Mouse (Mus musculus) liver, embryonic 11.5 days (tissue): ENCODE results near the gene Bcam. TPM values are rescaled to one million over a fixed set of nuclear protein-coding genes. Genes with fewer than 3 reads are reported as not detected.

ENCODE experiments used
- ATAC-seq: fragments of 200-750 bp; cut with Nextera tagmentation; replicated peaks from 2 replicates; pipeline ENCODE4 v1.8.0; 2017; ENCODE audit warnings: moderate number of reproducible peaks, mild to moderate bottlenecking, moderate TSS enrichment, moderate library complexity; ENCODE audit not compliant: low FRiP score
- DNase-seq: peaks from one replicate; pipeline ENCODE4 v3.0.0-alpha.2; 2017; ENCODE audit warnings: low spot score
- H3K27ac ChIP-seq: fragments of 300-500 bp; sonication (generic); 2 replicates; pipeline ENCODE4 v1.5.1; 2014; ENCODE audit warnings: mild to moderate bottlenecking, low read depth, low read length, control low read depth
- H3K27me3 ChIP-seq: fragments of 300-500 bp; sonication (generic); replicated peaks from 2 replicates; pipeline ENCODE4 v1.6.1; 2014; ENCODE audit warnings: low read length, mixed read lengths; ENCODE audit not compliant: control insufficient read depth, insufficient read depth
- H3K36me3 ChIP-seq: fragments of 300-500 bp; sonication (generic); 2 replicates; pipeline ENCODE4 v1.6.1; 2014; ENCODE audit warnings: mild to moderate bottlenecking, low read length, moderate library complexity, mixed read lengths; ENCODE audit not compliant: control insufficient read depth, insufficient read depth
- H3K4me1 ChIP-seq: fragments of 300-500 bp; sonication (generic); replicated peaks from 2 replicates; pipeline ENCODE4 v1.6.1; 2014; ENCODE audit warnings: low read length, mixed read lengths; ENCODE audit not compliant: control insufficient read depth, insufficient read depth
- H3K4me2 ChIP-seq: fragments of 300-500 bp; sonication (generic); 2 replicates; pipeline ENCODE4 v1.6.1; 2014; ENCODE audit warnings: mild to moderate bottlenecking, control low read depth, moderate library complexity
- H3K4me3 ChIP-seq: fragments of 300-500 bp; sonication (generic); 2 replicates; pipeline ENCODE4 v1.5.1; 2014; ENCODE audit warnings: low read depth, low read length, control low read depth
- H3K9ac ChIP-seq: fragments of 300-500 bp; sonication (generic); 2 replicates; pipeline ENCODE4 v1.6.1; 2014; ENCODE audit warnings: low read depth, low read length, control low read depth
- H3K9me3 ChIP-seq: fragments of 300-500 bp; sonication (generic); 2 replicates; pipeline ENCODE4 v1.6.1; 2016; ENCODE audit warnings: low read length, inconsistent platforms, mixed read lengths; ENCODE audit not compliant: control insufficient read depth
- WGBS: fragments of 180-500 bp; shearing (Covaris S2); extraction: QIAGEN DNeasy Blood & Tissue Kit; methylation state at CpG from one replicate; pipeline ENCODE4 v1.1.7; 2014; 5-methylcytosine and 5-hydroxymethylcytosine counted together
- polyA plus RNA-seq: library from polyadenylated mRNA; unstranded; fragments of >200 nt; fragmentation: Nextera tagmentation; extraction: Ambion mirVana; gene quantifications from 2 replicates; pipeline ENCODE4 v1.2.1, GENCODE M21; 2014

Gene Bcam
- polyA plus RNA-seq, 1 experiment from 2014 or later, result 21.8 TPM

DNA sequence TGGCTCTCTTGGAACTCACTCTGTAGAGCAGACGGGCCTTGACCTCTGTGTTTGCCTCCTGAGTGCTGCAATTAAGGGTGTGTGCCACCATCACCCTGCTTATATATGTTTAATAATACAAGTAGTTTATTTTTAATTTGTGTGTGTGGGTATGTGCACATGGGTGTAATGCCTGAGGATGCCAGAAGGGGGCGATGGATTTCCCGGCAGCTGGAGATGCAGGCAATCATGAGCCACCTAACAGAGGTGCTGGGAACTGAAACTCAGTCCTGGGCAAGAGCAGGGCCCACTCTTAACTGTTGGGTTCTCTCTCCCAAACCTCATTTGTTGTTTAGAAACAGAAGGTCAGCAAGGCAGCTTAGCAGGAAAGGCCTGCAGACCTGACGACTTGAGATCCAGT, 9.1 kb upstream of the Bcam start:
- no peak for ATAC-seq
- Histone ChIP-seq H3K4me1 (no peaks in the 10 kb centered on the region), H3K9ac (no peak overlapping the region), H3K27me3 (no peaks in the 10 kb centered on the region), H3K4me3 (no peak overlapping the region), H3K9me3 (no peaks in the 10 kb centered on the region), H3K4me2 (no peak overlapping the region), H3K36me3 (no peaks in the 10 kb centered on the region; the same call in 1 of the 2 replicates), H3K27ac (no peak overlapping the region)
- WGBS, result 69% methylated on average over 4 of the region's 4 CpGs
- no peak for DNase-seq

DNA sequence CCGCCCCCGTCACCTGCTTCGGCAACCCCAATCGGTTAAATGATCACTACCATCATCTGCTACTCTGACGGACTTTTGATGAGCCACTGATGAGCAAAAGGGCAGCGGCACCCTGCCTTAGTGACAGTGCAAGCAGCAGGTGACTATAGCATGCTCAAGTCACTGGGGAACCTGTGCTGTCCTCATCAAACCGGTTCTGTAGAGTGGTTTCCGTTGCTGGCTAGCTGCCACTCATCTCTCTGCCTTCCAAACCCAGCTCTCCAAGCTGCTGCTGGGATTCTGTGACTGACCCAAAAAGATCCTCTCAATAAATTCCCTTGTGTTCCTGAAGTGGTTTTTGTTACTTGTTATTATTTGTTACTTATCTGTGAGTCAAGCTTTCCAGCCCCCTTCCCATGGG, 7.8 kb upstream of the Bcam start:
- Histone ChIP-seq H3K4me2 (no peak overlapping the region), H3K9me3 (no peaks in the 10 kb centered on the region), H3K9ac (no peak overlapping the region), H3K4me1 (no peaks in the 10 kb centered on the region), H3K27me3 (no peaks in the 10 kb centered on the region), H3K36me3 (no peaks in the 10 kb centered on the region; the same call in 1 of the 2 replicates), H3K27ac (no peak overlapping the region), H3K4me3 (no peak overlapping the region)
- WGBS, result 78% methylated on average over 8 of the region's 8 CpGs
- ATAC-seq (no peak), DNase-seq (no peak)

DNA sequence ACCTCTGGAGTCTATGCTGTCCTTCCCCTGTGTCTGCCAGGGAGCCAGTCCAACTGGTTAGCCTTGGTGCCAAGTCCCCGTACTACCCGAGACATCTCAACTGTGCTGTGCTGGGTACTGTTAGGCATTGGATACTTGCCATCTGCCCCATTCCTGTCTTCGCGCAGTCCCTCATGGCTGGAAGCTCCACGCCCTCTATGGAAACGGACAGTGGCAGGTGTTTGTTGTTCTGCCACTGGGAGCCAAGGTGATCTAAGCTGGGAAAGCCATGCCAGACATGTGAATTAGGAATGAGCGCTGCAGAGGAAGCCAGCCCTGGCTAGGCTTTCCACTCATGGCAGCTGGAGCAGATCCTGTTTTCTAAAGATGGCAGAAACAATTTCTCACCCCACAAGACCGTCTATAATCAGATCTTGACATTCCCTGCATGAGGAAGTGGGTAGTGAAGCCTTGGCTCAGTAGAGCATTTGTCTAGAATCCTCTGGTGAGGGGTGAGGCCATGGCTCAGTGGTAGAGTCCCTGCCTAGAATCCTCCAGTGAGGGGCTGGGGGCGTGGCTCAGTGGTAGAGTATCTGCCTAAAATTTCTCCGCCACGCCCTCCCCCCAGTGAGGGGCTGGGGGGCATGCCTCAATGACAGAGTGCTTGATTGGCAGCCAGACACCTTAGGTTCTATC, 6.4 kb upstream of the Bcam start:
- Histone ChIP-seq H3K27me3 (peaks cover 1% of the 10 kb centered on the region), H3K27ac (no peak overlapping the region), H3K36me3 (no peaks in the 10 kb centered on the region; the same call in 1 of the 2 replicates), H3K9me3 (no peaks in the 10 kb centered on the region), H3K4me2 (no peak overlapping the region), H3K9ac (no peak overlapping the region), H3K4me1 (no peaks in the 10 kb centered on the region), H3K4me3 (no peak overlapping the region)
- 81% methylated on average over 11 of the region's 11 CpGs for WGBS
- ATAC-seq (no peak), DNase-seq (no peak)

DNA sequence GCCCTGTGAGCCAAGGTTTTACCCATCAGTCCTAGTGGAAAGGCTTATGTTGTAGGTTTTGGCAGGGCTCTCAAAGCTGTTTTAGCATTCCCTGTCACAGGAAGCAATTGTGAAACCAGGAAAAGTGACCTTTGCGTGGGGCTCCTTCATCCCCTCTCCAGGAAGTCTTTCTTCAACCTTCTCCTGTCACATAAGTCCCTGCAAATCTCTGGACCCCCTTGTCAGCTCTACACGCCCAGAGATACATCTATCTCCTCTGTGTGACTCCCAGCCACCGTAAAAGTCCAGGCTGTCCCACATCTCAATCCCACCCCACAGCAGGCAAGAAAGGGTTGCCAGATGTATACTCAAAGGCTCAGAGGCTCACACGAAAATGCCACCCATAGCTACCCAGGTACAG, 866 bp upstream of the Bcam start:
- H3K4me1 ChIP-seq, result peaks cover 14% of the 10 kb centered on the region
- H3K9ac ChIP-seq, result no peak overlapping the region
- H3K27me3 ChIP-seq, result peaks cover 34% of the 10 kb centered on the region
- DNase-seq (no peak), ATAC-seq (no peak)
- H3K36me3 ChIP-seq, result no peaks in the 10 kb centered on the region
- H3K4me3 ChIP-seq, result no peak overlapping the region
- H3K9me3 ChIP-seq, result no peaks in the 10 kb centered on the region
- H3K27ac ChIP-seq, result no peak overlapping the region
- WGBS, result 38% methylated on average over 4 of the region's 4 CpGs
- H3K4me2 ChIP-seq, result no peak overlapping the region

DNA sequence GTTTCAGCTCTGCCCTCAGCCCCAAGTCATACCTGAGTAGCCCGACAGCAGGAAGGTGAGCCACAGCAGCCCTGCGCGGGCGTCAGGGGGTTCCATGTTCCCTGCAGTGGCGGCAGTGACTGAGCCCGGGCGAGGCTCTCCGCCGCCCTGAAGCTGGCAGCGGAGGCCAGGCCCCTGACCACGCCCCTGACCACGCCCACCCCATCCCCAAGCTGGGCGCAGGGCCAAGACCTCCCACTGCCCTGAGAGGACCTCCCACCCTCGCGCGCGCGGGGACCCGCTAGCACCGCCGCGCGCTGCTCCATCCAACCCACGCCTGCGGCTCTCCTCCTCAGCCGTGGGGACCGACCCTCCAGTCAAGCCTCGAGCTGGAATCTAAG, 451 bp downstream of the Bcam start:
- Histone ChIP-seq H3K4me1 (peaks cover 14% of the 10 kb centered on the region), H3K27me3 (peaks cover 34% of the 10 kb centered on the region), H3K4me2 (peak overlapping the region; percentile 75), H3K9me3 (no peaks in the 10 kb centered on the region), H3K9ac (peak overlapping the region; percentile 49; the same call in 1 of the 2 replicates), H3K36me3 (no peaks in the 10 kb centered on the region), H3K27ac (no peak overlapping the region), H3K4me3 (peak overlapping the region; percentile 50)
- WGBS, result 1% methylated on average over 28 of the region's 28 CpGs
- DNase-seq (peak; percentile 86), ATAC-seq (peak; percentile 74)

DNA sequence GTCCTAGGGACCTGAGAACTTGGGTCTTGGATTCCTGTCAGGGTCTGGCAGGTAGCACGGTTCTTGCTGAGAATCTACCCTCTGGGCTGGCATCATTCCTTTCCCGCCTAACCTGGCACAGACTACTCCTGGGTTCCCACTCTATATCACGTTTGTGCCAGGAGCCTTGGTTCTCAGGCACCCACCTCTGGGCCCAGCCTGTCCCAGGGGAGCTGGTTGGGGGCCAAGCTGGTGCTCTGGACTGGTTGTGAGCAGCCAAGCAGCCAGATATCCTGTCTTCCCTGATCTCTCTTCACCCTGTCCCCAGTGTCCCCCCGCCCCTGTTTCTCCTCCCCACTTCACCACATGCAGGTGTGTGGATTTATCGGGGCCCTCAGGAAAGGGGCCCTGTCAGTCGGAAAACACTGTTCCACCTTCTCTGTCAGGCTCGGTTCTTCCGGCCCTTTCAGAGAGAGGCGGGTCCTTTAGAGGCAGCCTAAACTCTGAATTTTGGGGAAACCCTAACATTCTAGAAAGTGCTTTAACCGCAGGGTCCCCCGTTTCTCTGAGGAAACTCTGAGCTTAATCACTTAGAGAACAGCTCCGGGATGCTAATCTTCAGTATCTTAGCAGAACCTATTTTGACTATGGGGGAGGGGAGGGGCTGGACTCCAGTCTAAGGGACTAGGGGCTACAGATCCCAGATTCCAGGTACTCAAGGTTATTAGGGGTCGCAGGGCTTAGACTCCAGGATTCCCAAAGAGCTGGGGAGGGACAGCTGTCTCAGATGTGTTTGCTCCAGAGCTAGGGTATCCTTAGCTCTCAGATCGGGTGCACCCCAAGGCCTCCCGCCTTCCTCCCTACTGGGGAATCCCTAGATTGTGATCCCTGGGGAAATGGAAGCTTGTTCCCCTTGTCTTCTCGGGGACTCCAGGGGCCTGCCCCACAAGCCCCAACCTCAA, 1.1 kb downstream of the Bcam start:
- WGBS, result 11% methylated on average over 16 of the region's 16 CpGs

DNA sequence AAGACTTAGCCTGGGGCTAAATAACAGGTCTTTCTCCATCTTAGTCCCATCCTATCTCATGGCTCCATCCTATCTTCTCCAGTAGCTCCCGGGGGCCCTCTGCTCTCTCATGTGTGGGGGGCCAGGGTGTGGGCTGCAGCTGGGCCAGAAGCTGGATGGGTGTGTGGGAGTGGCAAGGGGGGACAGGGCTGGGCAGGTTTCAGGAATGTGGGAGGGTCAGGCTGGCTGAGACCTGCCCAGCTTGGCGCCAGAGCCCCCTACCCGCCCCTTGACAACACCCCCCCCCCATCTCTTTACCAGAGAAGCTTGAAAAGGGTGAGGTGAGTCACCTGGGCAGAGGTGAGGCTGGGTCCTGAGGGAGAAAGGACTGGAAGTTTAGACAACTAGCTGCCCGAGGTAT, 1.8 kb downstream of the Bcam start:
- Histone ChIP-seq H3K9ac (no peak overlapping the region), H3K27me3 (peaks cover 34% of the 10 kb centered on the region), H3K27ac (no peak overlapping the region), H3K9me3 (no peaks in the 10 kb centered on the region), H3K36me3 (0 out of 2 replicates have a peak, but pooled peaks cover 4% of the 10 kb centered on the region), H3K4me3 (no peak overlapping the region), H3K4me1 (peaks cover 14% of the 10 kb centered on the region), H3K4me2 (no peak overlapping the region)
- no peak for ATAC-seq
- 23% methylated on average over 4 of the region's 4 CpGs for WGBS
- no peak for DNase-seq

More for the DNA sequence above, 1.1 kb downstream of the Bcam start:
- ATAC-seq (0 out of 2 replicates have a peak, but pooled peaks have one; percentile 2), DNase-seq (no peak)
- Histone ChIP-seq H3K4me1 (peaks cover 14% of the 10 kb centered on the region), H3K4me3 (peak overlapping the region; percentile 50), H3K4me2 (peak overlapping the region; percentile 75), H3K9ac (peak overlapping the region; percentile 49), H3K9me3 (no peaks in the 10 kb centered on the region), H3K36me3 (no peaks in the 10 kb centered on the region), H3K27ac (no peak overlapping the region; the same call in 1 of the 2 replicates), H3K27me3 (peaks cover 34% of the 10 kb centered on the region)

DNA sequence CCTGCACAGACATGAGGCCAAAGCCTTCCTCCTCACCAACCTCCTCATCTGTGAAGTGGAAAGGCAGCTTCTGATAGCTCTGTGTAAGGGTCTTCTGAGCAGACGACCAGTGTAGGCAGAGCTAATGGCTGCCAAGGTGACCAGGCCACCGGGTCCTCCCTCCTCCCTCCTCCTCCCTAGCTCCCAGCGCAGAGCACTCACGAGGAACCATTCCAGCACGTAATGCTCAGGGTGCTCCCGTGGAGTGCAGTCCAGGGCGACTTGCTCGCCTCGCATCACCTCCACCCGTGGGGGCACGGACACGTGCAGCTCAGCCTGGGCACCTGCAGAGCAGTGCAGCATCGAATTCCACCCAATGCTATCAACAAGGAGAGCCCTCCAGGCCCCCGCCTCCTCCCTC, 2.6 kb downstream of the Bcam start:
- Histone ChIP-seq H3K9me3 (no peaks in the 10 kb centered on the region), H3K4me3 (no peak overlapping the region), H3K27ac (no peak overlapping the region), H3K27me3 (peaks cover 34% of the 10 kb centered on the region), H3K4me2 (no peak overlapping the region), H3K9ac (no peak overlapping the region), H3K4me1 (peaks cover 14% of the 10 kb centered on the region), H3K36me3 (peaks cover 4% of the 10 kb centered on the region; the same call in 1 of the 2 replicates)
- DNase-seq (no peak), ATAC-seq (no peak)
- 66% methylated on average over 14 of the region's 14 CpGs for WGBS
